Mouse (Mus musculus): Measurements from ENCODE around the gene Pafah1b1. TPM values are rescaled to one million over a fixed set of nuclear protein-coding genes. Genes with fewer than 3 reads are reported as not detected.

Gene Pafah1b1
- 181 and 190 TPM in 2 replicates for total RNA-seq (2014; rRNA removed)
- 82.6 and 83.5 TPM in 2 replicates for polyA plus RNA-seq (2015; fragmentation: Nextera tagmentation; extraction: Ambion mirVana)

GRCm38 (mm10) chr11:74724235-74724791 is at the start of gene Pafah1b1:
TSS of gene Pafah1b1 (minus strand) at chr11:74724670.
- DNase-seq (ENCODE audit: low spot score): peak; percentile 97
- Histone ChIP-seq H3K4me3 (ENCODE audit: low read length) (peak within 1 kb of the TSS; percentile 97), H3K36me3 (ENCODE audit: insufficient read depth, low read length) (no peaks in the 10 kb centered on the region), H3K4me2 (ENCODE audit: low read depth, low read length) (peak within 1 kb of the TSS; percentile 64), H3K27me3 (ENCODE audit: insufficient read depth, low read length) (no peaks in the 10 kb centered on the region), H3K27ac (peak within 1 kb of the TSS; percentile 99), H3K9me3 (ENCODE audit: low read length) (no peaks in the 10 kb centered on the region), H3K4me1 (ENCODE audit: insufficient read depth, low read length) (peaks cover 16% of the 10 kb centered on the region), H3K9ac (replicated peaks; ENCODE audit: low read length) (peak within 1 kb of the TSS; percentile 98)
- ATAC-seq: peak; percentile 98
- WGBS: 3% methylated on average over 41 of the region's 56 CpGs
- peak; percentile 59 for TF ChIP-seq CTCF (IDR thresholded peaks at IDR 0.05; ENCODE audit: low read depth)

GRCm38 (mm10) chr11:74772386-74772785 is 47.9 kb upstream of the Pafah1b1 start:
- no peak for TF ChIP-seq CTCF (IDR thresholded peaks at IDR 0.05; ENCODE audit: low read depth)
- Histone ChIP-seq H3K27me3 (ENCODE audit: insufficient read depth, low read length) (no peaks in the 10 kb centered on the region), H3K9me3 (ENCODE audit: low read length) (no peaks in the 10 kb centered on the region), H3K4me3 (ENCODE audit: low read length) (no peak overlapping the region), H3K9ac (replicated peaks; ENCODE audit: low read length) (no peak overlapping the region), H3K36me3 (ENCODE audit: insufficient read depth, low read length) (peaks cover 13% of the 10 kb centered on the region; the same call in 1 of the 2 replicates), H3K4me1 (ENCODE audit: insufficient read depth, low read length) (0 out of 2 replicates have a peak, but pooled peaks cover 6% of the 10 kb centered on the region), H3K27ac (no peak overlapping the region), H3K4me2 (ENCODE audit: low read depth, low read length) (no peak overlapping the region)
- WGBS: 86% methylated on average over 2 of the region's 2 CpGs
- no peak for ATAC-seq
- no peak for DNase-seq (ENCODE audit: low spot score)

GRCm38 (mm10) chr11:74771650-74772049 is 47.2 kb upstream of the Pafah1b1 start:
- Histone ChIP-seq H3K9ac (replicated peaks; ENCODE audit: low read length) (peak overlapping the region; percentile 82), H3K4me2 (ENCODE audit: low read depth, low read length) (peak overlapping the region; percentile 86), H3K4me1 (ENCODE audit: insufficient read depth, low read length) (0 out of 2 replicates have a peak, but pooled peaks cover 6% of the 10 kb centered on the region), H3K4me3 (ENCODE audit: low read length) (peak overlapping the region; percentile 84), H3K27me3 (ENCODE audit: insufficient read depth, low read length) (no peaks in the 10 kb centered on the region), H3K27ac (peak overlapping the region; percentile 96; the same call in 1 of the 2 replicates), H3K36me3 (ENCODE audit: insufficient read depth, low read length) (peaks cover 13% of the 10 kb centered on the region; the same call in 1 of the 2 replicates), H3K9me3 (ENCODE audit: low read length) (no peaks in the 10 kb centered on the region)
- no peak for ATAC-seq
- no peak for DNase-seq (ENCODE audit: low spot score)
- 72% methylated on average over 4 of the region's 4 CpGs for WGBS
- no peak for TF ChIP-seq CTCF (IDR thresholded peaks at IDR 0.05; ENCODE audit: low read depth)

- H3K27ac ChIP-seq: peak overlapping the region; percentile 96
- no peaks in the 10 kb centered on the region for H3K9me3 ChIP-seq (ENCODE audit: low read length)
- WGBS: 14% methylated on average over 8 of the region's 8 CpGs
- peak overlapping the region; percentile 86 for H3K4me2 ChIP-seq (ENCODE audit: low read depth, low read length)
- DNase-seq (ENCODE audit: low spot score) (no peak), ATAC-seq (0 out of 2 replicates have a peak, but pooled peaks have one; percentile 30)
- H3K9ac ChIP-seq (replicated peaks; ENCODE audit: low read length): peak overlapping the region; percentile 82
- H3K27me3 ChIP-seq (ENCODE audit: insufficient read depth, low read length): no peaks in the 10 kb centered on the region
- 0 out of 2 replicates have a peak, but pooled peaks cover 6% of the 10 kb centered on the region for H3K4me1 ChIP-seq (ENCODE audit: insufficient read depth, low read length)
- H3K4me3 ChIP-seq (ENCODE audit: low read length): peak overlapping the region; percentile 84
- no peak for TF ChIP-seq CTCF (IDR thresholded peaks at IDR 0.05; ENCODE audit: low read depth)
- peaks cover 11% of the 10 kb centered on the region; the same call in 1 of the 2 replicates for H3K36me3 ChIP-seq (ENCODE audit: insufficient read depth, low read length)
Measured at GRCm38 (mm10) chr11:74771234-74771633, 46.8 kb upstream of the Pafah1b1 start.

- TF ChIP-seq CTCF (IDR thresholded peaks at IDR 0.05; ENCODE audit: low read depth): no peak
- H3K27me3 ChIP-seq (ENCODE audit: insufficient read depth, low read length): no peaks in the 10 kb centered on the region
- no peaks in the 10 kb centered on the region for H3K9me3 ChIP-seq (ENCODE audit: low read length)
- DNase-seq (ENCODE audit: low spot score) (peak; percentile 99), ATAC-seq (peak; percentile 98)
- H3K36me3 ChIP-seq (ENCODE audit: insufficient read depth, low read length): peaks cover 8% of the 10 kb centered on the region; the same call in 1 of the 2 replicates
- under 1% methylated on average over 43 of the region's 43 CpGs for WGBS
- H3K4me2 ChIP-seq (ENCODE audit: low read depth, low read length): peak within 1 kb of the TSS; percentile 86
- peak within 1 kb of the TSS; percentile 82 for H3K9ac ChIP-seq (replicated peaks; ENCODE audit: low read length)
- H3K4me3 ChIP-seq (ENCODE audit: low read length): peak within 1 kb of the TSS; percentile 84
- H3K27ac ChIP-seq: peak within 1 kb of the TSS; percentile 96
- 0 out of 2 replicates have a peak, but pooled peaks cover 6% of the 10 kb centered on the region for H3K4me1 ChIP-seq (ENCODE audit: insufficient read depth, low read length)
Measured at GRCm38 (mm10) chr11:74770595-74771207, 46.2 kb upstream of the Pafah1b1 start, which contains the start of gene Mettl16. TSS of gene Mettl16 (plus strand) at chr11:74770830.

GRCm38 (mm10) chr11:74770037-74770436 is 45.6 kb upstream of the Pafah1b1 start:
- no peaks in the 10 kb centered on the region for H3K9me3 ChIP-seq (ENCODE audit: low read length)
- 79% methylated on average over 9 of the region's 9 CpGs for WGBS
- peak overlapping the region; percentile 82 for H3K9ac ChIP-seq (replicated peaks; ENCODE audit: low read length)
- H3K4me2 ChIP-seq (ENCODE audit: low read depth, low read length): peak overlapping the region; percentile 86
- TF ChIP-seq CTCF (IDR thresholded peaks at IDR 0.05; ENCODE audit: low read depth): no peak
- ATAC-seq: no peak
- DNase-seq (ENCODE audit: low spot score): no peak
- peak overlapping the region; percentile 96 for H3K27ac ChIP-seq
- no peaks in the 10 kb centered on the region for H3K27me3 ChIP-seq (ENCODE audit: insufficient read depth, low read length)
- H3K36me3 ChIP-seq (ENCODE audit: insufficient read depth, low read length): peaks cover 8% of the 10 kb centered on the region; the same call in 1 of the 2 replicates
- H3K4me1 ChIP-seq (ENCODE audit: insufficient read depth, low read length): 0 out of 2 replicates have a peak, but pooled peaks cover 6% of the 10 kb centered on the region
- H3K4me3 ChIP-seq (ENCODE audit: low read length): peak overlapping the region; percentile 84

Data from hindbrain, postnatal 0 days (tissue).